Mouse (Mus musculus) subcutaneous adipose tissue, adult 2 months (tissue): ENCODE results near the gene Entpd7. TPM values are rescaled to one million over a fixed set of nuclear protein-coding genes. Genes with fewer than 3 reads are reported as not detected.

Experiments
- polyA plus RNA-seq: library from polyadenylated mRNA; depleted of rRNA; stranded (reverse); fragments of >200 nt; gene quantifications from 2 replicates; pipeline ENCODE4 v1.2.3, GENCODE M21; 2012; ENCODE audit warnings: low replicate concordance; rRNA removed

The Entpd7 gene
- 4.5 and 9.0 TPM in 2 replicates for polyA plus RNA-seq

GRCm38 (mm10) chr19:43689419-43690246, at the start of gene Entpd7:
Entpd7 (plus strand) TSS chr19:43689672.

GRCm38 (mm10) chr19:43674730-43675524, 14.5 kb upstream of the Entpd7 start, which contains the start of gene Slc25a28:
Slc25a28 (minus strand) TSS chr19:43674881.

GRCm38 (mm10) chr19:43752489-43753225, 63.2 kb downstream of the Entpd7 start, which contains the start of the genes Cutc and Cox15:
Cutc (plus strand) TSS chr19:43752996.
Cox15 (minus strand) TSS chr19:43753000.

GRCm38 (mm10) chr19:43781980-43782379, 92.5 kb downstream of the Entpd7 start, which contains the start of gene Abcc2:
Abcc2 (plus strand) TSS chr19:43782192.

Other genes starting within 250 kb of the Entpd7 start
- gene Cnnm1, start 249.2 kb upstream of the Entpd7 start, polyA plus RNA-seq, result not detected in 2 replicates
- 9.5 and 26.1 TPM in 2 replicates for gene Got1, start 165.1 kb upstream of the Entpd7 start, polyA plus RNA-seq
- gene Nkx2-3, start 77.3 kb upstream of the Entpd7 start, polyA plus RNA-seq, result not detected in 2 replicates
- 83.1 and 83.2 TPM in 2 replicates for gene Slc25a28, start 14.8 kb upstream of the Entpd7 start, polyA plus RNA-seq
- 6.9 and 9.7 TPM in 2 replicates for gene Cutc, start 63.3 kb downstream of the Entpd7 start, polyA plus RNA-seq
- gene Cox15, start 63.3 kb downstream of the Entpd7 start, polyA plus RNA-seq, result 19.0 and 19.4 TPM in 2 replicates
- gene Abcc2, start 92.5 kb downstream of the Entpd7 start, polyA plus RNA-seq, result 0.23 and 0.36 TPM in 2 replicates